Mouse (Mus musculus): Measurements from ENCODE around the gene Cntn4.

Cntn4 gene

GRCm38 (mm10) chr6:106078071-106078603 lies 400.7 kb downstream of the Cntn4 start:
- no peak for DNase-seq (ENCODE audit: low spot score in 2 of 2)

- DNase-seq (ENCODE audit: low spot score in 2 of 2), result no peak
Measured at GRCm38 (mm10) chr6:106078629-106079028, 401.2 kb downstream of the Cntn4 start.

- no peak for DNase-seq (ENCODE audit: low spot score in 2 of 2)
Measured at GRCm38 (mm10) chr6:106097856-106098255, 420.4 kb downstream of the Cntn4 start.

GRCm38 (mm10) chr6:106118523-106119081 lies 441.1 kb downstream of the Cntn4 start:
- peak in 1 of 2 experiments; percentile 36 for DNase-seq (ENCODE audit: low spot score in 2 of 2)

GRCm38 (mm10) chr6:106153530-106153929 lies 476.1 kb downstream of the Cntn4 start:
- no peak for DNase-seq (ENCODE audit: low spot score in 2 of 2)

- no peak for DNase-seq (ENCODE audit: low spot score in 2 of 2)
Measured at GRCm38 (mm10) chr6:106155362-106155761, 477.9 kb downstream of the Cntn4 start.

- peak in 1 of 2 experiments; percentile 9 for DNase-seq (ENCODE audit: low spot score in 2 of 2)
Measured at GRCm38 (mm10) chr6:106177546-106177945, 500.1 kb downstream of the Cntn4 start.

- no peak for DNase-seq (ENCODE audit: low spot score in 2 of 2)
Measured at GRCm38 (mm10) chr6:106181596-106181995, 504.1 kb downstream of the Cntn4 start.

- no peak for DNase-seq (ENCODE audit: low spot score in 2 of 2)
Measured at GRCm38 (mm10) chr6:106200974-106201373, 523.5 kb downstream of the Cntn4 start.

- no peak for DNase-seq (ENCODE audit: low spot score in 2 of 2)
Measured at GRCm38 (mm10) chr6:106207401-106207800, 529.9 kb downstream of the Cntn4 start.

GRCm38 (mm10) chr6:106213071-106213470 lies 535.6 kb downstream of the Cntn4 start:
- no peak for DNase-seq (ENCODE audit: low spot score in 2 of 2)

- DNase-seq (ENCODE audit: low spot score in 2 of 2), result no peak
Measured at GRCm38 (mm10) chr6:106237046-106237948, 559.8 kb downstream of the Cntn4 start.

- DNase-seq (ENCODE audit: low spot score in 2 of 2), result no peak
Measured at GRCm38 (mm10) chr6:106241553-106241952, 564.1 kb downstream of the Cntn4 start.

- no peak for DNase-seq (ENCODE audit: low spot score in 2 of 2)
Measured at GRCm38 (mm10) chr6:106263396-106263795, 585.9 kb downstream of the Cntn4 start.

GRCm38 (mm10) chr6:106265487-106265886 lies 588.0 kb downstream of the Cntn4 start:
- no peak for DNase-seq (ENCODE audit: low spot score in 2 of 2)

GRCm38 (mm10) chr6:106266304-106266703 lies 588.8 kb downstream of the Cntn4 start:
- DNase-seq (ENCODE audit: low spot score in 2 of 2), result no peak

- DNase-seq (ENCODE audit: low spot score in 2 of 2), result no peak
Measured at GRCm38 (mm10) chr6:106268723-106269122, 591.3 kb downstream of the Cntn4 start.

GRCm38 (mm10) chr6:106277139-106277538 lies 599.7 kb downstream of the Cntn4 start:
- no peak for DNase-seq (ENCODE audit: low spot score in 2 of 2)

GRCm38 (mm10) chr6:106281621-106282020 lies 604.2 kb downstream of the Cntn4 start:
- DNase-seq (ENCODE audit: low spot score in 2 of 2), result no peak

- DNase-seq (ENCODE audit: low spot score in 2 of 2), result no peak
Measured at GRCm38 (mm10) chr6:106283815-106284214, 606.4 kb downstream of the Cntn4 start.

- DNase-seq (ENCODE audit: low spot score in 2 of 2), result no peak
Measured at GRCm38 (mm10) chr6:106299451-106299850, 622.0 kb downstream of the Cntn4 start.

GRCm38 (mm10) chr6:106300179-106300578 lies 622.7 kb downstream of the Cntn4 start:
- no peak for DNase-seq (ENCODE audit: low spot score in 2 of 2)

- DNase-seq (ENCODE audit: low spot score in 2 of 2), result no peak
Measured at GRCm38 (mm10) chr6:106302435-106302834, 625.0 kb downstream of the Cntn4 start.

Measured in cerebellum, postnatal 4 days (tissue).